Mouse (Mus musculus): ENCODE measurements around the gene Arhgef2.

GRCm38 (mm10) chr3:88575540-88575939 is 30.2 kb upstream of the Arhgef2 start, which contains the start of gene Ssr2:
- TF ChIP-seq CTCF (IDR thresholded peaks at IDR 0.05; ENCODE audit: borderline replicate concordance, insufficient read depth, low read length), result no peak
- TF ChIP-seq POLR2A (IDR thresholded peaks at IDR 0.05; ENCODE audit: low read depth, low read length), result no peak

Measured in embryonic fibroblast, embryonic 13.5 days (primary cell).